Mouse (Mus musculus) liver, embryonic 14.5 days (tissue): ENCODE measurements around the gene Hist1h2aa. TPM values are rescaled to one million over a fixed set of nuclear protein-coding genes. Genes with fewer than 3 reads are reported as not detected.

Source experiments
- ATAC-seq: fragments of 200-750 bp; cut with Nextera tagmentation; 2 replicates; pipeline ENCODE4 v1.8.0; 2017; ENCODE audit warnings: moderate number of reproducible peaks, mild to moderate bottlenecking, moderate library complexity; ENCODE audit not compliant: insufficient read depth
- DNase-seq, 3 experiments: peaks; one replicate each; pipeline ENCODE4 v3.0.0-alpha.2; 2012 to 2013; ENCODE audit warnings: low read depth in 3 of 3, low spot score in 3 of 3
- H3K27ac ChIP-seq: fragments of 300-500 bp; sonication (generic); 2 replicates; pipeline ENCODE4 v1.5.1; 2014; ENCODE audit warnings: moderate library complexity, mild to moderate bottlenecking, control low read depth, inconsistent platforms
- H3K27me3 ChIP-seq: fragments of 300-500 bp; sonication (generic); 2 replicates; pipeline ENCODE4 v1.6.1; 2014; ENCODE audit warnings: mild to moderate bottlenecking, low read length, moderate library complexity; ENCODE audit not compliant: control insufficient read depth, insufficient read depth
- H3K36me3 ChIP-seq: fragments of 300-500 bp; sonication (generic); replicated peaks from 2 replicates; pipeline ENCODE4 v1.6.1; 2014; ENCODE audit warnings: low read depth; ENCODE audit not compliant: control insufficient read depth, insufficient read depth
- H3K4me1 ChIP-seq, 2 experiments: fragments of 200-500 bp in 1 of 2; fragments of 300-500 bp in 1 of 2; sonication (generic) in 1 of 2; replicated peaks; 2 replicates each; pipeline ENCODE4 v1.6.1; 2012 to 2014; ENCODE audit warnings: antibody characterized with exemption in 1 of 2, inconsistent platforms in 1 of 2, low read length in 1 of 2; ENCODE audit not compliant: control insufficient read depth in 2 of 2, insufficient read depth in 2 of 2
- H3K4me2 ChIP-seq: fragments of 300-500 bp; sonication (generic); 2 replicates; pipeline ENCODE4 v1.6.1; 2014; ENCODE audit warnings: low read depth, mild to moderate bottlenecking, control low read depth, moderate library complexity
- H3K4me3 ChIP-seq, 2 experiments: fragments of 200-500 bp in 1 of 2; fragments of 300-500 bp in 1 of 2; sonication (generic) in 1 of 2; 2 replicates each; pipeline ENCODE4 v1.5.1; 2012 to 2014; ENCODE audit warnings: low read depth in 2 of 2, low read length in 2 of 2, mild to moderate bottlenecking in 2 of 2, control low read depth in 1 of 2, inconsistent platforms in 1 of 2, moderate library complexity in 1 of 2; ENCODE audit not compliant: insufficient read depth in 1 of 2
- H3K9ac ChIP-seq: fragments of 300-500 bp; sonication (generic); replicated peaks from 2 replicates; pipeline ENCODE4 v1.6.1; 2014; ENCODE audit warnings: mild to moderate bottlenecking, control low read depth, moderate library complexity
- H3K9me3 ChIP-seq: fragments of 300-500 bp; sonication (generic); 2 replicates; pipeline ENCODE4 v1.6.1; 2016; ENCODE audit warnings: low read length, mixed read lengths; ENCODE audit not compliant: control insufficient read depth
- CTCF ChIP-seq: IDR thresholded peaks from 2 replicates; pipeline ENCODE4 v1.5.1; 2016; ENCODE audit warnings: antibody characterized with exemption, low read depth, control low read depth
- EP300 ChIP-seq: IDR thresholded peaks from 2 replicates; pipeline ENCODE4 v1.6.1; 2016; ENCODE audit warnings: antibody characterized with exemption, low read depth
- WGBS: fragments of 180-500 bp; shearing (Covaris S2); extraction: QIAGEN DNeasy Blood & Tissue Kit; methylation state at CpG from one replicate; pipeline ENCODE4 v1.1.7; 2014; ENCODE audit not compliant: insufficient replicate concordance; 5-methylcytosine and 5-hydroxymethylcytosine counted together
- microRNA-seq: library from miRNA; unstranded; fragments of <30 nt; microRNA quantifications from one replicate; pipeline ENCODE4, GENCODE M21; 2016
- polyA plus RNA-seq, 2 experiments: library from polyadenylated mRNA; depleted of rRNA in 1 of 2; stranded (reverse) in 1 of 2; unstranded in 1 of 2; fragments of >200 nt; fragmentation: Nextera tagmentation in 1 of 2; extraction: Ambion mirVana in 1 of 2; gene quantifications; 2 replicates each; pipeline versions ENCODE4 v1.2.1 to v1.2.3; 2012 to 2014

Gene Hist1h2aa
- polyA plus RNA-seq, 2 experiments: not detected

- WGBS: 21% methylated on average over 2 of the region's 2 CpGs
- DNase-seq (no peak), ATAC-seq (no peak)
- Histone ChIP-seq H3K9me3 (no peaks in the 10 kb centered on the region), H3K36me3 (no peaks in the 10 kb centered on the region), H3K27me3 (no peaks in the 10 kb centered on the region), H3K4me1 (no peaks in the 10 kb centered on the region), H3K4me3 (no peak overlapping the region), H3K4me2 (no peak overlapping the region), H3K9ac (no peak overlapping the region), H3K27ac (no peak overlapping the region)
- no peak for TF ChIP-seq CTCF
- TF ChIP-seq EP300: no peak
Observed at GRCm38 (mm10) chr13:23959776-23960175, 25.5 kb downstream of the Hist1h2aa start.

- 49% methylated on average over 2 of the region's 2 CpGs for WGBS
- no peak for ATAC-seq
Observed at GRCm38 (mm10) chr13:23964909-23965308, 30.6 kb downstream of the Hist1h2aa start.

GRCm38 (mm10) chr13:23971870-23972269 lies 37.6 kb downstream of the Hist1h2aa start:
- WGBS: 48% methylated on average over 2 of the region's 2 CpGs
- ATAC-seq: no peak

More at GRCm38 (mm10) chr13:23964909-23965308, 30.6 kb downstream of the Hist1h2aa start:
- H3K36me3 ChIP-seq: no peaks in the 10 kb centered on the region
- H3K4me2 ChIP-seq: no peak overlapping the region
- H3K9me3 ChIP-seq: no peaks in the 10 kb centered on the region
- no peak for DNase-seq
- no peak overlapping the region for H3K9ac ChIP-seq
- TF ChIP-seq CTCF (no peak), EP300 (no peak)
- H3K27me3 ChIP-seq: no peaks in the 10 kb centered on the region
- H3K27ac ChIP-seq: no peak overlapping the region
- no peak overlapping the region for H3K4me3 ChIP-seq
- no peaks in the 10 kb centered on the region for H3K4me1 ChIP-seq

GRCm38 (mm10) chr13:23972271-23972670 lies 38.0 kb downstream of the Hist1h2aa start:
- TF ChIP-seq CTCF (no peak), EP300 (no peak)
- ATAC-seq (no peak), DNase-seq (no peak)
- WGBS: 44% methylated on average over 5 of the region's 5 CpGs
- Histone ChIP-seq H3K4me3 (no peak overlapping the region), H3K36me3 (no peaks in the 10 kb centered on the region), H3K4me2 (no peak overlapping the region), H3K4me1 (no peaks in the 10 kb centered on the region), H3K27me3 (no peaks in the 10 kb centered on the region), H3K9ac (no peak overlapping the region), H3K9me3 (no peaks in the 10 kb centered on the region), H3K27ac (no peak overlapping the region)

More at GRCm38 (mm10) chr13:23971870-23972269, 37.6 kb downstream of the Hist1h2aa start:
- no peaks in the 10 kb centered on the region for H3K27me3 ChIP-seq
- DNase-seq: no peak
- H3K4me2 ChIP-seq: no peak overlapping the region
- H3K27ac ChIP-seq: no peak overlapping the region
- no peaks in the 10 kb centered on the region for H3K36me3 ChIP-seq
- no peaks in the 10 kb centered on the region for H3K4me1 ChIP-seq
- H3K9me3 ChIP-seq: no peaks in the 10 kb centered on the region
- no peak overlapping the region for H3K9ac ChIP-seq
- no peak overlapping the region for H3K4me3 ChIP-seq
- TF ChIP-seq CTCF (no peak), EP300 (no peak)

Small RNA genes lying within 50 kb of the gene (microRNA-seq; reads per million reads assigned to microRNA genes)
- gene Gm44344: not detected

Other genes with a start within 250 kb of the Hist1h2aa start
- 0.13 TPM in 1 of 2 replicates, not detected in the other for gene Hist1h1t, start 238.6 kb upstream of the Hist1h2aa start, polyA plus RNA-seq (2012; rRNA removed)
- not detected in 2 replicates for gene Hist1h1t, start 238.6 kb upstream of the Hist1h2aa start, polyA plus RNA-seq (2014; fragmentation: Nextera tagmentation; extraction: Ambion mirVana)
- 3.5 and 6.2 TPM in 2 replicates for gene Hist1h4c, start 236.0 kb upstream of the Hist1h2aa start, polyA plus RNA-seq (2012; rRNA removed)
- 8.5 and 10.1 TPM in 2 replicates for gene Hist1h4c, start 236.0 kb upstream of the Hist1h2aa start, polyA plus RNA-seq (2014; fragmentation: Nextera tagmentation; extraction: Ambion mirVana)
- 2.8 and 3.4 TPM in 2 replicates for gene Hfe, start 223.6 kb upstream of the Hist1h2aa start, polyA plus RNA-seq (2012; rRNA removed)
- gene Hfe, start 223.6 kb upstream of the Hist1h2aa start, polyA plus RNA-seq (2014; fragmentation: Nextera tagmentation; extraction: Ambion mirVana): 10.8 and 12.2 TPM in 2 replicates
- gene Hist1h1c, start 195.7 kb upstream of the Hist1h2aa start, polyA plus RNA-seq (2012; rRNA removed): 37.4 and 46.8 TPM in 2 replicates
- 72.5 and 86.6 TPM in 2 replicates for gene Hist1h1c, start 195.7 kb upstream of the Hist1h2aa start, polyA plus RNA-seq (2014; fragmentation: Nextera tagmentation; extraction: Ambion mirVana)
- gene Hist1h3c, start 188.9 kb upstream of the Hist1h2aa start, polyA plus RNA-seq (2012; rRNA removed): 48.5 and 88.2 TPM in 2 replicates
- gene Hist1h3c, start 188.9 kb upstream of the Hist1h2aa start, polyA plus RNA-seq (2014; fragmentation: Nextera tagmentation; extraction: Ambion mirVana): 3.6 and 5.7 TPM in 2 replicates
- 20.0 and 34.0 TPM in 2 replicates for gene Hist1h2bb, start 187.7 kb upstream of the Hist1h2aa start, polyA plus RNA-seq (2012; rRNA removed)
- 2.6 and 3.5 TPM in 2 replicates for gene Hist1h2bb, start 187.7 kb upstream of the Hist1h2aa start, polyA plus RNA-seq (2014; fragmentation: Nextera tagmentation; extraction: Ambion mirVana)
- gene Hist1h2ab, start 183.3 kb upstream of the Hist1h2aa start, polyA plus RNA-seq (2012; rRNA removed): 45.2 and 45.3 TPM in 2 replicates
- gene Hist1h2ab, start 183.3 kb upstream of the Hist1h2aa start, polyA plus RNA-seq (2014; fragmentation: Nextera tagmentation; extraction: Ambion mirVana): 70.4 and 74.8 TPM in 2 replicates
- gene Hist1h3b, start 182.2 kb upstream of the Hist1h2aa start, polyA plus RNA-seq (2012; rRNA removed): 40.0 and 45.7 TPM in 2 replicates
- gene Hist1h3b, start 182.2 kb upstream of the Hist1h2aa start, polyA plus RNA-seq (2014; fragmentation: Nextera tagmentation; extraction: Ambion mirVana): 8.9 and 11.4 TPM in 2 replicates
- 9.2 and 21.6 TPM in 2 replicates for gene Hist1h4b, start 177.4 kb upstream of the Hist1h2aa start, polyA plus RNA-seq (2012; rRNA removed)
- gene Hist1h4b, start 177.4 kb upstream of the Hist1h2aa start, polyA plus RNA-seq (2014; fragmentation: Nextera tagmentation; extraction: Ambion mirVana): 4.5 and 5.1 TPM in 2 replicates
- gene Hist1h4a, start 173.2 kb upstream of the Hist1h2aa start, polyA plus RNA-seq (2012; rRNA removed): 4.3 and 11.8 TPM in 2 replicates
- 0.57 and 0.78 TPM in 2 replicates for gene Hist1h4a, start 173.2 kb upstream of the Hist1h2aa start, polyA plus RNA-seq (2014; fragmentation: Nextera tagmentation; extraction: Ambion mirVana)
- gene Hist1h3a, start 172.1 kb upstream of the Hist1h2aa start, polyA plus RNA-seq (2012; rRNA removed): 36.1 and 49.8 TPM in 2 replicates
- gene Hist1h3a, start 172.1 kb upstream of the Hist1h2aa start, polyA plus RNA-seq (2014; fragmentation: Nextera tagmentation; extraction: Ambion mirVana): 5.8 and 7.5 TPM in 2 replicates
- 7.6 and 11.9 TPM in 2 replicates for gene Hist1h1a, start 170.8 kb upstream of the Hist1h2aa start, polyA plus RNA-seq (2012; rRNA removed)
- gene Hist1h1a, start 170.8 kb upstream of the Hist1h2aa start, polyA plus RNA-seq (2014; fragmentation: Nextera tagmentation; extraction: Ambion mirVana): 6.3 and 7.4 TPM in 2 replicates
- 0.06 TPM in 1 of 2 replicates, not detected in the other for gene Trim38, start 164.5 kb upstream of the Hist1h2aa start, polyA plus RNA-seq (2012; rRNA removed)
- gene Trim38, start 164.5 kb upstream of the Hist1h2aa start, polyA plus RNA-seq (2014; fragmentation: Nextera tagmentation; extraction: Ambion mirVana): not detected in 2 replicates
- gene Slc17a2, start 127.5 kb upstream of the Hist1h2aa start, polyA plus RNA-seq (2012; rRNA removed): 1.00 and 1.1 TPM in 2 replicates
- 0.77 and 1.3 TPM in 2 replicates for gene Slc17a2, start 127.5 kb upstream of the Hist1h2aa start, polyA plus RNA-seq (2014; fragmentation: Nextera tagmentation; extraction: Ambion mirVana)
- gene Slc17a3, start 95.0 kb upstream of the Hist1h2aa start, polyA plus RNA-seq (2012; rRNA removed): 3.8 TPM in 2 replicates
- 4.7 and 6.1 TPM in 2 replicates for gene Slc17a3, start 95.0 kb upstream of the Hist1h2aa start, polyA plus RNA-seq (2014; fragmentation: Nextera tagmentation; extraction: Ambion mirVana)
- 0.11 and 0.12 TPM in 2 replicates for gene Slc17a1, start 66.7 kb upstream of the Hist1h2aa start, polyA plus RNA-seq (2012; rRNA removed)
- gene Slc17a1, start 66.7 kb upstream of the Hist1h2aa start, polyA plus RNA-seq (2014; fragmentation: Nextera tagmentation; extraction: Ambion mirVana): 0.08 and 0.25 TPM in 2 replicates
- 0.02 and 0.03 TPM in 2 replicates for gene Slc17a4, start 19.5 kb upstream of the Hist1h2aa start, polyA plus RNA-seq (2012; rRNA removed)
- gene Slc17a4, start 19.5 kb upstream of the Hist1h2aa start, polyA plus RNA-seq (2014; fragmentation: Nextera tagmentation; extraction: Ambion mirVana): 0.04 and 0.08 TPM in 2 replicates
- not detected in 2 replicates for gene Hist1h2ba, start 306 bp upstream of the Hist1h2aa start, polyA plus RNA-seq (2012; rRNA removed)
- not detected in 2 replicates for gene Hist1h2ba, start 306 bp upstream of the Hist1h2aa start, polyA plus RNA-seq (2014; fragmentation: Nextera tagmentation; extraction: Ambion mirVana)
- gene Scgn, start 56.8 kb downstream of the Hist1h2aa start, polyA plus RNA-seq (2012; rRNA removed): not detected in 2 replicates
- not detected in 2 replicates for gene Scgn, start 56.8 kb downstream of the Hist1h2aa start, polyA plus RNA-seq (2014; fragmentation: Nextera tagmentation; extraction: Ambion mirVana)